Comparison of ENCODE assay signal across 27 mouse cellular contexts in the genomic region with DNA sequence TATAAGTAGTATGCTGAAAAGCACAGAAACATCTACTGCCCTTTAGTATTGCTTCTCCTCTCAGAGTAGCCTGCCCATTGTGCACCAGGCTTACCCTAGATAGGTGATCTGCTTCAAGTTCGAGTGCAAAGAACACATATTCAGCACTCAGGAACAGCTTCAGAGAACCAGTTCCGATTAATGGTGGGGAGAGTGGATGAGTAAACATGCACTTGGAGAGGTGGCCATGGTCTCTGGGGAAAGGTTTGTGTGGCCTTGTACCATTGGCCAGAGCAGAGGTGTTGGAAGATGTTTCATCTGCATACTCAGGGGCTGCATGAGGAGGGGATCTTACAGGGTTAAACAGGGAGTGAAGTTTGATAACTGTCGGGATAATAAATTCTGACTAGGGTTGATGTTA. TPM values are rescaled to one million over a fixed set of nuclear protein-coding genes. Genes with fewer than 3 reads are reported as not detected.
"Had no signal": no experiment of that assay in that cellular context is flagged by ENCODE, and none has a peak within 500 bp of the region (broad histone marks: within the 10 kb centered on the region; RNA-seq: fewer than 3 reads in every experiment).

No protein-coding gene starts in this region.

- H3K4me1 ChIP-seq: heart, embryonic 13.5 days; heart, embryonic 15.5 days; hindbrain, embryonic 13.5 days; hindbrain, embryonic 15.5 days; kidney, embryonic 15.5 days had no signal

- H3K4me3 ChIP-seq: heart, adult 2 months; heart, embryonic 13.5 days; heart, embryonic 15.5 days; hindbrain, embryonic 13.5 days; hindbrain, embryonic 15.5 days; kidney, embryonic 15.5 days; limb, embryonic 13.5 days had no signal

- ATAC-seq: forebrain, postnatal 0 days; hindbrain, postnatal 0 days; intestine, embryonic 16.5 days had no signal

- H3K27me3 ChIP-seq: heart, embryonic 13.5 days; heart, embryonic 15.5 days; hindbrain, embryonic 13.5 days; hindbrain, embryonic 15.5 days; kidney, embryonic 15.5 days; limb, embryonic 13.5 days had no signal

- H3K27ac ChIP-seq: heart, adult 2 months; heart, embryonic 13.5 days; heart, embryonic 15.5 days; hindbrain, embryonic 13.5 days; hindbrain, embryonic 15.5 days; hindbrain, postnatal 0 days; kidney, embryonic 15.5 days; kidney, postnatal 0 days; limb, embryonic 13.5 days had no signal

- H3K36me3 ChIP-seq: heart, embryonic 13.5 days; heart, embryonic 15.5 days; hindbrain, embryonic 13.5 days; hindbrain, embryonic 15.5 days; kidney, embryonic 15.5 days; limb, embryonic 13.5 days had no signal

- H3K4me2 ChIP-seq: heart, embryonic 11.5 days; heart, embryonic 13.5 days; heart, embryonic 15.5 days; hindbrain, embryonic 13.5 days; hindbrain, embryonic 15.5 days; kidney, embryonic 15.5 days; limb, embryonic 13.5 days had no signal

- H3K9me3 ChIP-seq: heart, embryonic 13.5 days; heart, embryonic 15.5 days; hindbrain, embryonic 13.5 days; hindbrain, embryonic 15.5 days; kidney, embryonic 15.5 days; limb, embryonic 13.5 days had no signal

- DNase-seq: forebrain, postnatal 0 days; gastrocnemius, postnatal 14 days; gastrocnemius, postnatal 36 days; heart, adult 11 months; heart, adult 2 months; heart, postnatal 14 days; heart, postnatal 36 days; kidney, adult 11 months; kidney, adult 2 months; kidney, adult 9 months; kidney, postnatal 14 days; kidney, postnatal 36 days; layer of hippocampus, adult 9-11 months; layer of hippocampus, postnatal 36 days; left cerebral cortex, postnatal 4 days had no signal

- H3K9ac ChIP-seq: forebrain, postnatal 0 days; heart, embryonic 13.5 days; heart, embryonic 15.5 days; hindbrain, embryonic 13.5 days; hindbrain, embryonic 15.5 days; kidney, embryonic 15.5 days; limb, embryonic 13.5 days had no signal

RNA-seq across cellular contexts. Expression of gene Sucnr1, which starts 39.8 kb away (rescaled TPM):
- polyA plus RNA-seq: forebrain, postnatal 0 days; heart, embryonic 11.5 days; heart, embryonic 13.5 days; heart, postnatal 0 days; hindbrain, embryonic 13.5 days; hindbrain, embryonic 15.5 days; limb, embryonic 11.5 days had no signal
